Mouse (Mus musculus) urinary bladder, postnatal 36 days (tissue): ENCODE results near the gene Smim20.
A peak's percentile ranks its signal among the peaks of the same experiment; 100 is the strongest.

Source experiments
- DNase-seq, 2 experiments: peaks; one replicate each; pipeline ENCODE4 v3.0.0; 2022; ENCODE audit warnings: low spot score in 2 of 2, mixed read lengths in 1 of 2

Gene Smim20

GRCm38 (mm10) chr5:53265740-53266139 lies 1.1 kb upstream of the Smim20 start:
- DNase-seq, result no peak

- no peak for DNase-seq
Measured at GRCm38 (mm10) chr5:53266181-53266580, 702 bp upstream of the Smim20 start.

GRCm38 (mm10) chr5:53268095-53268692 lies 1.3 kb downstream of the Smim20 start:
- peak in 1 of 2 experiments; percentile 27 for DNase-seq

GRCm38 (mm10) chr5:53269799-53270198 lies 2.9 kb downstream of the Smim20 start:
- no peak for DNase-seq

- DNase-seq, result no peak
Measured at GRCm38 (mm10) chr5:53270947-53271711, 4.2 kb downstream of the Smim20 start.

GRCm38 (mm10) chr5:53272626-53273025 lies 5.7 kb downstream of the Smim20 start:
- no peak for DNase-seq

- no peak for DNase-seq
Measured at GRCm38 (mm10) chr5:53273699-53274430, 7.0 kb downstream of the Smim20 start.

GRCm38 (mm10) chr5:53274811-53275355 lies 8.0 kb downstream of the Smim20 start:
- peak; percentile 54 for DNase-seq

- no peak for DNase-seq
Measured at GRCm38 (mm10) chr5:53275376-53275775, 8.5 kb downstream of the Smim20 start.

- no peak for DNase-seq
Measured at GRCm38 (mm10) chr5:53276470-53277022, 9.7 kb downstream of the Smim20 start.

- no peak for DNase-seq
Measured at GRCm38 (mm10) chr5:53277716-53278263, 10.9 kb downstream of the Smim20 start.

- DNase-seq, result no peak
Measured at GRCm38 (mm10) chr5:53279216-53279813, 12.4 kb downstream of the Smim20 start.

- no peak for DNase-seq
Measured at GRCm38 (mm10) chr5:53282487-53282886, 15.6 kb downstream of the Smim20 start.

GRCm38 (mm10) chr5:53286406-53286805 lies 19.5 kb downstream of the Smim20 start:
- no peak for DNase-seq

GRCm38 (mm10) chr5:53289438-53289837 lies 22.6 kb downstream of the Smim20 start:
- no peak for DNase-seq

GRCm38 (mm10) chr5:53294627-53295026 lies 27.7 kb downstream of the Smim20 start:
- no peak for DNase-seq

- DNase-seq, result no peak
Measured at GRCm38 (mm10) chr5:53296961-53297360, 30.1 kb downstream of the Smim20 start.

GRCm38 (mm10) chr5:53301496-53301895 lies 34.6 kb downstream of the Smim20 start:
- no peak for DNase-seq

- DNase-seq, result no peak
Measured at GRCm38 (mm10) chr5:53302895-53303670, 36.2 kb downstream of the Smim20 start.

GRCm38 (mm10) chr5:53303941-53304340 lies 37.1 kb downstream of the Smim20 start:
- DNase-seq, result no peak

- no peak for DNase-seq
Measured at GRCm38 (mm10) chr5:53304936-53305335, 38.1 kb downstream of the Smim20 start.
